Mouse (Mus musculus) forebrain, embryonic 10.5 days (tissue): ENCODE measurements at regions not wholly inside any gene's neighbourhood (a gene's known extent, or its start where the extent isn't known, plus 50 kb on each side); places are given as distances from the start of the nearest gene placed in this dataset.
"Not testable (repeated sequence)": the region's sequence is repeated elsewhere in the genome, so short reads cannot be mapped to it uniquely, and the experiment has no call there.

Experiments
- DNase-seq: peaks from one replicate; pipeline ENCODE4 v3.0.0-alpha.2; 2017; ENCODE audit warnings: low spot score; ENCODE audit errors: extremely low spot score
- H3K27ac ChIP-seq: fragments of 300-500 bp; sonication (generic); 2 replicates; pipeline ENCODE4 v1.5.1; 2016; ENCODE audit warnings: mild to moderate bottlenecking
- H3K27me3 ChIP-seq: fragments of 300-500 bp; sonication (generic); 2 replicates; pipeline ENCODE4 v1.6.1; 2016; ENCODE audit warnings: mild to moderate bottlenecking; ENCODE audit not compliant: poor library complexity, severe bottlenecking
- H3K36me3 ChIP-seq: fragments of 300-500 bp; sonication (generic); replicated peaks from 2 replicates; pipeline ENCODE4 v1.6.1; 2016; ENCODE audit warnings: mild to moderate bottlenecking, moderate library complexity
- H3K4me1 ChIP-seq: fragments of 300-500 bp; sonication (generic); 2 replicates; pipeline ENCODE4 v1.6.1; 2016
- H3K4me3 ChIP-seq: fragments of 300-500 bp; sonication (generic); 2 replicates; pipeline ENCODE4 v1.5.1; 2016; ENCODE audit warnings: mild to moderate bottlenecking, moderate library complexity
- H3K9me3 ChIP-seq: fragments of 300-500 bp; sonication (generic); 2 replicates; pipeline ENCODE4 v1.6.1; 2016; ENCODE audit warnings: mild to moderate bottlenecking, moderate library complexity
- WGBS: fragments of 180-500 bp; shearing (Covaris S2); methylation state at CpG from one replicate; pipeline ENCODE4 v1.1.7; 2016; 5-methylcytosine and 5-hydroxymethylcytosine counted together

DNA sequence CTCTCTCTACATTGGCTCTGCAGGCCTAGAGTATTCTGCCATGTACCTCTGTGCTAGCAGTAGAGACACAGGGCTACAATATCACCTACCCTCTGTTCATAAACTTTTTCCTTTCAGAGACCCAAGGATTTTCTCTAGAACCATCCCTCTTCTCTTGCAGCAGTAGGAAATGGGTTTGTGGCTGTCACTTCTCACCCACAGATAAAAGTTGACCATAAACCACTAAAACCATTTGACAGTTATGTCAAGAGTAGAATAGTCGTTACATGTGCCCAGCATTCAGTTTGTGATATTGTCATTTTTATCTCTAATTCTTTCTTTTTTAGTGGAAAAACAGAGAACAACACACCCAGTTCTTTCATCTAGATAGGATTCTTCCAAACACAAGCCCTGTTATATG is 128.2 kb upstream of the 2210010C04Rik start:
- Histone ChIP-seq H3K9me3 (no peaks in the 10 kb centered on the region), H3K27me3 (no peaks in the 10 kb centered on the region), H3K4me1 (no peaks in the 10 kb centered on the region), H3K27ac (no peak overlapping the region), H3K36me3 (no peaks in the 10 kb centered on the region), H3K4me3 (no peak overlapping the region)
- WGBS, result 88% methylated on average over 1 of the region's 1 CpGs
- DNase-seq, result no peak

- H3K4me1 ChIP-seq, result no peaks in the 10 kb centered on the region
- no peaks in the 10 kb centered on the region for H3K27me3 ChIP-seq
- H3K9me3 ChIP-seq, result no peaks in the 10 kb centered on the region
- no peak for DNase-seq
- H3K27ac ChIP-seq, result no peak overlapping the region
- 71% methylated on average over 1 of the region's 1 CpGs for WGBS
- H3K4me3 ChIP-seq, result no peak overlapping the region
- H3K36me3 ChIP-seq, result no peaks in the 10 kb centered on the region
Measured at GRCm38 (mm10) chr6:41161693-41162092, 126.4 kb upstream of the 2210010C04Rik start.

- DNase-seq, result no peak
- Histone ChIP-seq H3K9me3 (no peaks in the 10 kb centered on the region), H3K36me3 (no peaks in the 10 kb centered on the region), H3K4me3 (no peak overlapping the region), H3K4me1 (no peaks in the 10 kb centered on the region), H3K27ac (no peak overlapping the region), H3K27me3 (no peaks in the 10 kb centered on the region)
- WGBS, result 90% methylated on average over 7 of the region's 7 CpGs
Measured at GRCm38 (mm10) chr6:41152101-41152500, 116.8 kb upstream of the 2210010C04Rik start.

GRCm38 (mm10) chr6:41151542-41151941 is 116.2 kb upstream of the 2210010C04Rik start:
- no peaks in the 10 kb centered on the region for H3K36me3 ChIP-seq
- WGBS, result 90% methylated on average over 3 of the region's 3 CpGs
- no peak for DNase-seq
- no peaks in the 10 kb centered on the region for H3K4me1 ChIP-seq
- no peak overlapping the region for H3K27ac ChIP-seq
- no peak overlapping the region for H3K4me3 ChIP-seq
- no peaks in the 10 kb centered on the region for H3K27me3 ChIP-seq
- H3K9me3 ChIP-seq, result no peaks in the 10 kb centered on the region

GRCm38 (mm10) chr6:41140916-41141315 is 105.6 kb upstream of the 2210010C04Rik start:
- H3K27me3 ChIP-seq, result no peaks in the 10 kb centered on the region
- no peaks in the 10 kb centered on the region for H3K9me3 ChIP-seq
- 94% methylated on average over 1 of the region's 1 CpGs for WGBS
- H3K27ac ChIP-seq, result no peak overlapping the region
- DNase-seq, result no peak
- H3K4me1 ChIP-seq, result no peaks in the 10 kb centered on the region
- H3K4me3 ChIP-seq, result no peak overlapping the region
- H3K36me3 ChIP-seq, result no peaks in the 10 kb centered on the region

DNA sequence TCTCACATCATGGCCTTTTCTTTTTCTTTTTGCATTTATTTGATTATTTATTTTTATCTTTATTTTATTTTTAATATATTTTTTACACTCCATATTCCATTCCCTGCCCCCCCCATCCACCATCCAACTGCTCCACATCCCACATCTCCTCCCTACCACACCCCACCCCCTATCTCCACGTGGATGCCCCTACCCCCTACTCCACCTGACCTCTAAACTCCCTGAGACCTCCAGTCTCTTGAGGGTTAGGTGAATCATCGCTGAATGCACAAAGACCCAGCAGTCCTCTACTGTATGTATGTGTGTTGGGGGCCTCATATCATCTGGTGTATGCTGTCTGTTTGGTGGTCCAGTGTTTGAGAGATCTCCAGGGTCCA is 102.1 kb upstream of the 2210010C04Rik start:
- 47% methylated on average over 2 of the region's 2 CpGs for WGBS
- H3K27me3 ChIP-seq, H3K4me3 ChIP-seq, H3K9me3 ChIP-seq, H3K27ac ChIP-seq, H3K4me1 ChIP-seq, DNase-seq, H3K36me3 ChIP-seq: not testable (repeated sequence)

DNA sequence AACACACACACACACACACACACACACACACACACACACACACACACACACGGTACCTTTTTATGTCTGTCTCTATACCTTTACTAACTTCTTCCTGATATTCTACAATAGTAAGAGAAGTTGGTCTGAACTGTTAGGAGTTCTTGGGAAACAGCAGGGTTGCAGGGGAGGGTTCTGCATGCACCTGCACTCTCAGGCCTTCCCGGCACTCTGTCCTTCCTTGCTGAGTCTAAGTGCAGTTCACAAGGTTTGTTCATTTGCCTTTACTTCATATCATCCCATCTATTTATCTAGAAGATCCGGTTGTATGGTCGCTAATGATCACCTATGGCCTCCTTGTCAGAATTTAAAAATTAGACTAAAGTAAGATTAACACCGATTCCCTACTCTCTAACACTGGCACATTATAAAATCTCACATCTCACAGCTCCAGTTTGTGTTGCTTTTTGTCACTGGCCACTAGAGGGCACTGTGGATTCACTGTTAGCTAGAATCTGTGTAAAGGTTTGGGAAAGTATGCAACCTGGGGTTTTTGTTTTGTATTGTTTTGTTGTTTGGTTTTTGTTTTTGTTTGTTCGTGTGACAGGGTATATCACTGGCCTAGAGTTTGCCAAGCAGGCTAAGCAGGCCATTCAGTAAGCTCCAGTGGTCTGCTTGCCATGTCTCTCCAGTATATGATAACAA is 101.5 kb upstream of the 2210010C04Rik start:
- no peak overlapping the region for H3K27ac ChIP-seq
- 38% methylated on average over 6 of the region's 6 CpGs for WGBS
- H3K27me3 ChIP-seq, result no peaks in the 10 kb centered on the region
- peak; percentile 33 for DNase-seq
- no peaks in the 10 kb centered on the region for H3K36me3 ChIP-seq
- H3K4me3 ChIP-seq, result no peak overlapping the region
- no peaks in the 10 kb centered on the region for H3K4me1 ChIP-seq
- H3K9me3 ChIP-seq, result no peaks in the 10 kb centered on the region

GRCm38 (mm10) chr6:41135160-41135559 is 99.9 kb upstream of the 2210010C04Rik start:
- no peak overlapping the region for H3K27ac ChIP-seq
- H3K4me3 ChIP-seq, result no peak overlapping the region
- no peaks in the 10 kb centered on the region for H3K9me3 ChIP-seq
- 82% methylated on average over 4 of the region's 4 CpGs for WGBS
- H3K27me3 ChIP-seq, result no peaks in the 10 kb centered on the region
- no peaks in the 10 kb centered on the region for H3K36me3 ChIP-seq
- DNase-seq, result no peak
- H3K4me1 ChIP-seq, result no peaks in the 10 kb centered on the region

- H3K9me3 ChIP-seq, result no peaks in the 10 kb centered on the region
- no peak for DNase-seq
- no peaks in the 10 kb centered on the region for H3K4me1 ChIP-seq
- H3K36me3 ChIP-seq, result no peaks in the 10 kb centered on the region
- no peaks in the 10 kb centered on the region for H3K27me3 ChIP-seq
- 91% methylated on average over 4 of the region's 4 CpGs for WGBS
- H3K4me3 ChIP-seq, result no peak overlapping the region
- no peak overlapping the region for H3K27ac ChIP-seq
Measured at GRCm38 (mm10) chr6:41129906-41130305, 94.6 kb upstream of the 2210010C04Rik start.

GRCm38 (mm10) chr6:41127816-41128215 is 92.5 kb upstream of the 2210010C04Rik start:
- 85% methylated on average over 7 of the region's 7 CpGs for WGBS
- Histone ChIP-seq H3K36me3 (no peaks in the 10 kb centered on the region), H3K4me1 (no peaks in the 10 kb centered on the region), H3K9me3 (no peaks in the 10 kb centered on the region), H3K27ac (no peak overlapping the region), H3K27me3 (no peaks in the 10 kb centered on the region), H3K4me3 (no peak overlapping the region)
- no peak for DNase-seq

- no peak for DNase-seq
- no peaks in the 10 kb centered on the region for H3K9me3 ChIP-seq
- H3K4me3 ChIP-seq, result no peak overlapping the region
- H3K27ac ChIP-seq, result no peak overlapping the region
- H3K27me3 ChIP-seq, result no peaks in the 10 kb centered on the region
- H3K4me1 ChIP-seq, result no peaks in the 10 kb centered on the region
- no peaks in the 10 kb centered on the region for H3K36me3 ChIP-seq
Measured at GRCm38 (mm10) chr6:41126855-41127254, 91.5 kb upstream of the 2210010C04Rik start.

DNA sequence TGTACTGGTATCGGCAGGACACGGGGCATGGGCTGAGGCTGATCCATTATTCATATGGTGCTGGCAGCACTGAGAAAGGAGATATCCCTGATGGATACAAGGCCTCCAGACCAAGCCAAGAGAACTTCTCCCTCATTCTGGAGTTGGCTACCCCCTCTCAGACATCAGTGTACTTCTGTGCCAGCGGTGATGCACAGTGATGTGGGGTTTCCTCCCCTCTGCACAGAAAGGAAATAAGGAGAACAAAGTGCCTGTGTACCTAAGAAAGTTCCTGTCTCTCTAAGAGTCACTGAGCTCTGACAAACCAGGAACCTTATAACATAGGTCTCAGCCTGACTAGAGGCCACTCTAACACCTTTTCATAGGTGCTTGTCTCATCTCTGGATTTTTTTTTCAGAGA is 86.3 kb upstream of the 2210010C04Rik start:
- DNase-seq, result no peak
- H3K9me3 ChIP-seq, result no peaks in the 10 kb centered on the region
- H3K27me3 ChIP-seq, result no peaks in the 10 kb centered on the region
- no peak overlapping the region for H3K4me3 ChIP-seq
- 0 out of 2 replicates have a peak, but pooled peaks cover 4% of the 10 kb centered on the region for H3K4me1 ChIP-seq
- WGBS, result 85% methylated on average over 3 of the region's 3 CpGs
- H3K36me3 ChIP-seq, result no peaks in the 10 kb centered on the region
- H3K27ac ChIP-seq, result no peak overlapping the region

DNA sequence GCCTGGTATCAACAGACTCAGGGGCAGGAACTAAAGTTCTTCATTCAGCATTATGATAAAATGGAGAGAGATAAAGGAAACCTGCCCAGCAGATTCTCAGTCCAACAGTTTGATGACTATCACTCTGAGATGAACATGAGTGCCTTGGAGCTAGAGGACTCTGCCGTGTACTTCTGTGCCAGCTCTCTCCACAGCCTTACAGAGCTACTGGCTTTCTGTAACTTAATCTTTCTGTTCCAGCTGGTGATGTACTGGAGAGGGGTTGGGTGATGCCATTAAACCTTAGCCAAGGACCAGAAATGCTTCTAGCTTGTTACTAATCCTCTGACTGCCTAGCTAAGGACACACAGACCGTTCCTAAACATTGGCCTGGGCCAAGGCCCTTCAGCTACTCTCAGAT is 83.9 kb upstream of the 2210010C04Rik start:
- no peak for DNase-seq
- H3K4me1 ChIP-seq, result 0 out of 2 replicates have a peak, but pooled peaks cover 4% of the 10 kb centered on the region
- no peaks in the 10 kb centered on the region for H3K27me3 ChIP-seq
- H3K9me3 ChIP-seq, result no peaks in the 10 kb centered on the region
- no peak overlapping the region for H3K27ac ChIP-seq
- no peaks in the 10 kb centered on the region for H3K36me3 ChIP-seq
- 82% methylated on average over 2 of the region's 2 CpGs for whole genome bisulfite sequencing
- no peak overlapping the region for H3K4me3 ChIP-seq
